Comparison of ENCODE assay signal across 10 mouse cellular contexts in genomic region chr4:128448831-128449431, GRCm38 (mm10).
A peak's percentile ranks its signal among the peaks of the same experiment; 100 is the strongest.
DNase-seq lines count a peak whose midpoint lies in the region.
"Had no signal": no experiment of that assay in that cellular context is flagged by ENCODE, and none has a peak within 500 bp of the region (broad histone marks: within the 10 kb centered on the region; RNA-seq: fewer than 3 reads in every experiment).

No protein-coding gene starts in this region.

- DNase-seq in layer of hippocampus, adult 18-20 months (ENCODE audit: low spot score in 2 of 2): peak; percentile 53 to 76
- DNase-seq in layer of hippocampus, postnatal 14 days (ENCODE audit: low spot score in 2 of 2): no peak
- peak; percentile 35 to 37 for DNase-seq in frontal cortex, postnatal 14 days (ENCODE audit: low spot score in 2 of 2)
- DNase-seq in left cerebral cortex, postnatal 25 days (ENCODE audit: low spot score in 2 of 2): peak; percentile 65 to 88
- peak; percentile 66 to 75 for DNase-seq in right cerebral cortex, postnatal 36 days (ENCODE audit: low spot score in 2 of 2)
- DNase-seq in heart, adult 18-20 months: no peak
- DNase-seq in heart, adult 9 months (ENCODE audit: low spot score in 2 of 2): no peak
- DNase-seq: heart, postnatal 4 days; kidney, postnatal 36 days; lung, embryonic 14.5 days had no signal

- intact Hi-C loops in left cerebral cortex, postnatal 25 days (cut with DNase I): loop anchor here (10.0 kb wide), 1 partner anchor 594 kb away; no protein-coding TSS in a partner anchor

Comparison
In these comparisons a context has a peak if more than half of its experiments do, and no peak if none do; other contexts are left out.
1. DNase-seq: peak in layer of hippocampus, adult 18-20 months (2 of 2), frontal cortex, postnatal 14 days (2 of 2), left cerebral cortex, postnatal 25 days (2 of 2) and right cerebral cortex, postnatal 36 days (2 of 2); none in layer of hippocampus, postnatal 14 days (0 of 2), heart, adult 18-20 months (0 of 2) and heart, adult 9 months (0 of 2).